Comparison of ENCODE assay signal across 25 mouse cellular contexts in the genomic region with DNA sequence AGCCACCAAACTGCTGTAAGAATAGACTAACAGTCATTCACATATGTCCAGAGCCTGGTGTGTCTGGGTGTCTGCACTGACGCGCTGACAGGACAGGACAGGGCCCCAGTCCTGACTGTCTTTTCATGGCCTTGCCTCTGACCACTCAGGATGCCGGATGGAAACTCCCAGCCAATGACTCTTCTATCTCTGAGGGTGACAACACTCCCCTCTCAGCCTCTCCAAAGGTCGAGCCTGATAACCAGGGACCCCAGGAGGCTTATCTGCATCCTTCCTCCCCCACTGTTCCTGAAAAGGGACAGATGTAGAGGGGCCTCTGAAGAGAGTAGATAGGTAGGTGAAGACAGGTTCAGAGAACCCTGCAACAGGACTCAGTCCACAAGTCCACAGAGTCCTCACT. TPM values are rescaled to one million over a fixed set of nuclear protein-coding genes. Genes with fewer than 3 reads are reported as not detected.
DNase-seq lines count a peak whose midpoint lies in the region; ATAC-seq and TF ChIP-seq lines count a peak whose summit lies in the region.
"Had no signal": no experiment of that assay in that cellular context is flagged by ENCODE, and none has a peak within 500 bp of the region (broad histone marks: within the 10 kb centered on the region; RNA-seq: fewer than 3 reads in every experiment).

No protein-coding gene starts in this region.

- TF ChIP-seq POLR2A in heart, adult 2 months (IDR thresholded peaks at IDR 0.05; ENCODE audit: insufficient read depth, low read depth, low read length) = no peak

- no peaks in the 10 kb centered on the region for H3K27me3 ChIP-seq in heart, embryonic 12.5 days (replicated peaks)
- H3K27me3 ChIP-seq in heart, adult 2 months (ENCODE audit: control insufficient read depth, insufficient read depth, low read length) = no peaks in the 10 kb centered on the region
- H3K27me3 ChIP-seq in heart, embryonic 16.5 days (ENCODE audit: control insufficient read depth, insufficient read depth, low read length) = no peaks in the 10 kb centered on the region
- no peaks in the 10 kb centered on the region for H3K27me3 ChIP-seq in liver, postnatal 0 days (ENCODE audit: insufficient read depth, low read length)
- no peaks in the 10 kb centered on the region for H3K27me3 ChIP-seq in liver, embryonic 14.5 days (ENCODE audit: control insufficient read depth, insufficient read depth, low read length)
- H3K27me3 ChIP-seq: CH12.LX; embryonic facial prominence, embryonic 12.5 days; forebrain, embryonic 15.5 days had no signal

- ATAC-seq in heart, embryonic 12.5 days (ENCODE audit: insufficient number of reproducible peaks, low FRiP score) = peak; percentile 91
- peak; percentile 95 for ATAC-seq in heart, embryonic 16.5 days (replicated peaks; ENCODE audit: extremely low read depth, insufficient read depth, low FRiP score)
- ATAC-seq in liver, postnatal 0 days = no peak
- 0 out of 2 replicates have a peak, but pooled peaks have one; percentile 51 for ATAC-seq in liver, embryonic 14.5 days (ENCODE audit: insufficient read depth)
- ATAC-seq: activated CD4-positive, CD25-positive, alpha-beta regulatory T cell, adult 4 months; forebrain, embryonic 15.5 days; Patski had no signal

- no peak for TF ChIP-seq EP300 in heart, adult 2 months (IDR thresholded peaks at IDR 0.05; ENCODE audit: insufficient read depth, low read depth, low read length)
- TF ChIP-seq EP300 in liver, postnatal 0 days (IDR thresholded peaks at IDR 0.05; ENCODE audit: low read depth) = no peak
- no peak for TF ChIP-seq EP300 in liver, embryonic 14.5 days (IDR thresholded peaks at IDR 0.05; ENCODE audit: low read depth)

- H3K79me2 ChIP-seq in heart, adult 2 months (replicated peaks; ENCODE audit: control insufficient read depth, insufficient read depth, low read length) = no peaks in the 10 kb centered on the region

- H3K9me3 ChIP-seq in heart, embryonic 12.5 days (replicated peaks) = no peaks in the 10 kb centered on the region
- H3K9me3 ChIP-seq in heart, embryonic 16.5 days (replicated peaks; ENCODE audit: control insufficient read depth, low read length) = peaks cover 4% of the 10 kb centered on the region; the same call in 1 of the 2 replicates
- no peaks in the 10 kb centered on the region for H3K9me3 ChIP-seq in liver, postnatal 0 days (ENCODE audit: low read length)
- no peaks in the 10 kb centered on the region for H3K9me3 ChIP-seq in liver, embryonic 14.5 days (ENCODE audit: control insufficient read depth, low read length)
- H3K9me3 ChIP-seq: embryonic facial prominence, embryonic 12.5 days; forebrain, embryonic 15.5 days had no signal

- H3K9ac ChIP-seq in heart, embryonic 12.5 days = no peak overlapping the region
- H3K9ac ChIP-seq in heart, adult 2 months (ENCODE audit: low read depth, low read length) = no peak overlapping the region
- no peak overlapping the region for H3K9ac ChIP-seq in heart, embryonic 16.5 days (ENCODE audit: low read length)
- no peak overlapping the region for H3K9ac ChIP-seq in liver, postnatal 0 days (replicated peaks)
- H3K9ac ChIP-seq in liver, embryonic 14.5 days (replicated peaks) = no peak overlapping the region
- H3K9ac ChIP-seq: embryonic facial prominence, embryonic 12.5 days; forebrain, embryonic 15.5 days; hindbrain, embryonic 13.5 days had no signal

- DNase-seq in heart, adult 2 months = no peak
- no peak for DNase-seq in heart, adult 18-20 months
- peak; percentile 9 for DNase-seq in liver
- DNase-seq in liver, postnatal 0 days = no peak
- DNase-seq in liver, embryonic 14.5 days (ENCODE audit: low read depth in 3 of 3, low spot score in 3 of 3) = no peak
- DNase-seq in retina, embryonic 14.5 days (ENCODE audit: low spot score) = no peak
- DNase-seq: adrenal gland, postnatal 14 days; cerebellum, adult 11-12 months; cerebellum, adult 9-10 months; cerebellum, postnatal 25 days; gastrocnemius, postnatal 36 days; kidney, adult 8-10 months had no signal

- intact Hi-C loops in heart, adult 2 months (cut with DNase I) = no loop called here

- no peak for TF ChIP-seq CTCF in heart, adult 2 months (IDR thresholded peaks at IDR 0.05)
- TF ChIP-seq CTCF in liver, postnatal 0 days (IDR thresholded peaks at IDR 0.05; ENCODE audit: low read depth) = no peak
- TF ChIP-seq CTCF in liver, embryonic 14.5 days (IDR thresholded peaks at IDR 0.05; ENCODE audit: low read depth) = no peak

- no peaks in the 10 kb centered on the region for H3K36me3 ChIP-seq in heart, embryonic 12.5 days
- no peaks in the 10 kb centered on the region for H3K36me3 ChIP-seq in heart, adult 2 months (ENCODE audit: control insufficient read depth, insufficient read depth, low read length)
- H3K36me3 ChIP-seq in heart, embryonic 16.5 days (ENCODE audit: control insufficient read depth, insufficient read depth) = no peaks in the 10 kb centered on the region; the same call in 1 of the 2 replicates
- no peaks in the 10 kb centered on the region for H3K36me3 ChIP-seq in liver, postnatal 0 days (replicated peaks; ENCODE audit: insufficient read depth, low read length)
- no peaks in the 10 kb centered on the region for H3K36me3 ChIP-seq in liver, embryonic 14.5 days (replicated peaks; ENCODE audit: control insufficient read depth, insufficient read depth, low read depth)
- H3K36me3 ChIP-seq: embryonic facial prominence, embryonic 12.5 days; forebrain, embryonic 15.5 days; hindbrain, embryonic 13.5 days had no signal

- 9% methylated on average over 4 of the region's 4 CpGs for WGBS in heart, embryonic 12.5 days
- WGBS in heart, adult 2 months = 28% methylated on average over 4 of the region's 4 CpGs
- 21% methylated on average over 4 of the region's 4 CpGs for WGBS in heart, embryonic 16.5 days
- WGBS in liver, postnatal 0 days (ENCODE audit: insufficient replicate concordance) = 54% methylated on average over 4 of the region's 4 CpGs
- 23% methylated on average over 4 of the region's 4 CpGs for WGBS in liver, embryonic 14.5 days (ENCODE audit: insufficient replicate concordance)

- 0 out of 2 replicates have a peak overlapping the region, but pooled peaks have one; percentile 28 for H3K4me2 ChIP-seq in heart, embryonic 12.5 days
- peak overlapping the region; percentile 13; the same call in 1 of the 2 replicates for H3K4me2 ChIP-seq in heart, embryonic 16.5 days (ENCODE audit: low read depth, low read length)
- H3K4me2 ChIP-seq in liver, postnatal 0 days (ENCODE audit: low read depth, low read length) = no peak overlapping the region
- H3K4me2 ChIP-seq in liver, embryonic 14.5 days (ENCODE audit: low read depth) = no peak overlapping the region
- H3K4me2 ChIP-seq: embryonic facial prominence, embryonic 12.5 days; forebrain, embryonic 15.5 days; hindbrain, embryonic 13.5 days had no signal

- H3K4me1 ChIP-seq in heart, embryonic 12.5 days (replicated peaks) = peaks cover 36% of the 10 kb centered on the region
- H3K4me1 ChIP-seq in heart, adult 2 months (ENCODE audit: control insufficient read depth, insufficient read depth, low read length) = no peaks in the 10 kb centered on the region
- peaks cover 15% of the 10 kb centered on the region for H3K4me1 ChIP-seq in heart, embryonic 16.5 days (ENCODE audit: control insufficient read depth, insufficient read depth, low read length)
- no peaks in the 10 kb centered on the region for H3K4me1 ChIP-seq in liver, postnatal 0 days (ENCODE audit: insufficient read depth)
- H3K4me1 ChIP-seq in liver, embryonic 14.5 days (replicated peaks; ENCODE audit: control insufficient read depth in 2 of 2, insufficient read depth in 2 of 2, low read length in 1 of 2) = peaks cover 0 to 4% of the 10 kb centered on the region in 2 experiments; a peak in 1 of 4 replicates
- H3K4me1 ChIP-seq: embryonic facial prominence, embryonic 12.5 days; forebrain, embryonic 15.5 days; hindbrain, embryonic 13.5 days had no signal

- H3K4me3 ChIP-seq in heart, embryonic 12.5 days = no peak overlapping the region
- H3K4me3 ChIP-seq in heart, adult 2 months = no peak overlapping the region
- H3K4me3 ChIP-seq in heart, embryonic 16.5 days (ENCODE audit: low read length) = no peak overlapping the region
- H3K4me3 ChIP-seq in liver, postnatal 0 days (ENCODE audit: low read depth, low read length) = no peak overlapping the region
- no peak overlapping the region for H3K4me3 ChIP-seq in liver, embryonic 14.5 days (ENCODE audit: insufficient read depth in 1 of 2, low read depth in 2 of 2, low read length in 2 of 2)
- H3K4me3 ChIP-seq: embryonic facial prominence, embryonic 12.5 days; forebrain, embryonic 15.5 days; hindbrain, embryonic 13.5 days had no signal

- H3K27ac ChIP-seq in heart, embryonic 12.5 days (ENCODE audit: poor library complexity, severe bottlenecking) = peak overlapping the region; percentile 94
- H3K27ac ChIP-seq in heart, adult 2 months = no peak overlapping the region
- peak overlapping the region; percentile 93 for H3K27ac ChIP-seq in heart, embryonic 16.5 days (ENCODE audit: low read length)
- no peak overlapping the region for H3K27ac ChIP-seq in liver, postnatal 0 days (ENCODE audit: low read depth)
- no peak overlapping the region for H3K27ac ChIP-seq in liver, embryonic 14.5 days
- H3K27ac ChIP-seq: embryonic facial prominence, embryonic 12.5 days; forebrain, embryonic 15.5 days; hindbrain, embryonic 13.5 days; hindbrain, postnatal 0 days had no signal

RNA-seq across cellular contexts. Expression of gene Mrpl36, which starts 29.6 kb away (rescaled TPM):
- polyA plus RNA-seq in heart, embryonic 12.5 days (2016; fragmentation: Nextera tagmentation; extraction: Ambion mirVana) = 155 and 157 TPM in 2 replicates
- 10 to 100 TPM; 53.3 to 57.8 TPM for total RNA-seq in heart, adult 2 months (2021)
- 75.4 and 81.8 TPM in 2 replicates for polyA plus RNA-seq in heart, adult 2 months (2012; rRNA removed)
- polyA plus RNA-seq in heart, embryonic 16.5 days (2015; fragmentation: Nextera tagmentation; extraction: Ambion mirVana) = 138 TPM in 2 replicates
- total RNA-seq in heart, adult 18-20 months (2021) = 10 to 100 TPM; 57.0 to 61.7 TPM
- polyA plus RNA-seq in liver, postnatal 0 days (2015; fragmentation: Nextera tagmentation; extraction: Ambion mirVana) = 88.7 and 90.4 TPM in 2 replicates
- polyA plus RNA-seq in liver, embryonic 14.5 days (2012; rRNA removed) = 49.6 and 52.4 TPM in 2 replicates
- polyA plus RNA-seq in liver, embryonic 14.5 days (2014; fragmentation: Nextera tagmentation; extraction: Ambion mirVana) = 86.7 and 93.8 TPM in 2 replicates

RNA-seq across cellular contexts. Expression of gene Ndufs6, which starts 29.6 kb away (rescaled TPM):
- polyA plus RNA-seq in heart, embryonic 12.5 days (2016; fragmentation: Nextera tagmentation; extraction: Ambion mirVana) = 565 and 582 TPM in 2 replicates
- total RNA-seq in heart, adult 2 months (2021) = 1,000 to 10,000 TPM; 1,124 to 1,284 TPM
- polyA plus RNA-seq in heart, adult 2 months (2012; rRNA removed) = 494 and 621 TPM in 2 replicates
- 798 and 819 TPM in 2 replicates for polyA plus RNA-seq in heart, embryonic 16.5 days (2015; fragmentation: Nextera tagmentation; extraction: Ambion mirVana)
- total RNA-seq in heart, adult 18-20 months (2021) = 1,000 to 10,000 TPM; 1,249 to 1,336 TPM
- polyA plus RNA-seq in liver, postnatal 0 days (2015; fragmentation: Nextera tagmentation; extraction: Ambion mirVana) = 291 TPM in 2 replicates
- polyA plus RNA-seq in liver, embryonic 14.5 days (2012; rRNA removed) = 117 and 158 TPM in 2 replicates
- 290 and 302 TPM in 2 replicates for polyA plus RNA-seq in liver, embryonic 14.5 days (2014; fragmentation: Nextera tagmentation; extraction: Ambion mirVana)

RNA-seq across cellular contexts. Expression of gene Irx4, which starts 38.4 kb away (rescaled TPM):
- polyA plus RNA-seq in heart, embryonic 12.5 days (2016; fragmentation: Nextera tagmentation; extraction: Ambion mirVana) = 62.4 and 65.9 TPM in 2 replicates
- 10 to 100 TPM; 26.5 to 30.9 TPM for total RNA-seq in heart, adult 2 months (2021)
- 15.6 and 19.8 TPM in 2 replicates for polyA plus RNA-seq in heart, adult 2 months (2012; rRNA removed)
- 42.2 and 50.2 TPM in 2 replicates for polyA plus RNA-seq in heart, embryonic 16.5 days (2015; fragmentation: Nextera tagmentation; extraction: Ambion mirVana)
- total RNA-seq in heart, adult 18-20 months (2021) = 10 to 100 TPM; 19.8 to 28.7 TPM
- polyA plus RNA-seq in liver, postnatal 0 days (2015; fragmentation: Nextera tagmentation; extraction: Ambion mirVana) = not detected in 2 replicates
- not detected in 2 replicates for polyA plus RNA-seq in liver, embryonic 14.5 days (2012; rRNA removed)
- polyA plus RNA-seq in liver, embryonic 14.5 days (2014; fragmentation: Nextera tagmentation; extraction: Ambion mirVana) = 0.05 TPM in 1 of 2 replicates, not detected in the other
- total RNA-seq: adrenal gland, adult 18-20 months; adrenal gland, postnatal 14 days; CH12.LX; gastrocnemius, adult 8-10 months; gastrocnemius, postnatal 36 days; hematopoietic stem cell, adult 5-6 weeks had no signal
- polyA plus RNA-seq: activated CD4-positive, CD25-positive, alpha-beta regulatory T cell, adult 4 months; cortical plate, adult 2 months; Patski had no signal

Comparison
In these comparisons a context has a peak if more than half of its experiments do, and no peak if none do; other contexts are left out.
1. H3K27ac ChIP-seq: peak in heart, embryonic 12.5 days (single experiment) and heart, embryonic 16.5 days (single experiment); none in heart, adult 2 months (single experiment), liver, postnatal 0 days (single experiment) and liver, embryonic 14.5 days (single experiment).
2. H3K4me2 ChIP-seq: peak in heart, embryonic 12.5 days (single experiment) and heart, embryonic 16.5 days (single experiment); none in liver, postnatal 0 days (single experiment) and liver, embryonic 14.5 days (single experiment).
3. RNA of gene Irx4, which starts 38.4 kb away (polyA plus RNA-seq): 62.4 to 65.9 TPM in heart, embryonic 12.5 days, 42.2 to 50.2 TPM in heart, embryonic 16.5 days and 15.6 to 19.8 TPM in heart, adult 2 months; not detected in liver, postnatal 0 days and 0.05 TPM in liver, embryonic 14.5 days; every median in the first group is over 10 times any median in the second.